Mouse (Mus musculus): ENCODE data around the gene Gm14296. TPM values are rescaled to one million over a fixed set of nuclear protein-coding genes. Genes with fewer than 3 reads are reported as not detected.
"Not testable (repeated sequence)": the region's sequence is repeated elsewhere in the genome, so short reads cannot be mapped to it uniquely, and the experiment has no call there.

The Gm14296 gene
- polyA plus RNA-seq (2015; fragmentation: Nextera tagmentation; extraction: Ambion mirVana), result 5.2 and 5.8 TPM in 2 replicates

DNA sequence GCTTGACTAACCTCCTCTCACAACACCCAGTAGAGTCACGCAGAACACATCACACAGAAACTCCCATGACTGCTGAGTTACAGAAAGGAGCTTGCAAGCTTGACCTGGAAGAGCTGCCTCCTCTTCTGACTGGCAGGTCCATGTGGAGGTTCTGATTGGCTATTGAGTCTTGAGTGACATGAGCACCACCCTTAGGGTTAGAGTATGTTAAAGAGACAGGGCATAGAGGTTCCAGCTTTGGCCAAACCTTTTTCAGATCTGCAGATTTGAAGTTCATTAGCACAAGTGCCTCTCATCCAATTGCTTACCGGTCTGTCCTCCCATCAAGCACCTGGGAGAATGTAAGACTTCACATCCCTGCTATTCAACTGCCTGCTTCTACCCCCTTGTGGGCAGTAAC is at the start of gene Gm14296:
Gene Gm14296, minus strand, starts transcription at position 101 of the 400 bp plus-strand sequence.
- DNase-seq (ENCODE audit: low spot score), result not testable (repeated sequence)

DNA sequence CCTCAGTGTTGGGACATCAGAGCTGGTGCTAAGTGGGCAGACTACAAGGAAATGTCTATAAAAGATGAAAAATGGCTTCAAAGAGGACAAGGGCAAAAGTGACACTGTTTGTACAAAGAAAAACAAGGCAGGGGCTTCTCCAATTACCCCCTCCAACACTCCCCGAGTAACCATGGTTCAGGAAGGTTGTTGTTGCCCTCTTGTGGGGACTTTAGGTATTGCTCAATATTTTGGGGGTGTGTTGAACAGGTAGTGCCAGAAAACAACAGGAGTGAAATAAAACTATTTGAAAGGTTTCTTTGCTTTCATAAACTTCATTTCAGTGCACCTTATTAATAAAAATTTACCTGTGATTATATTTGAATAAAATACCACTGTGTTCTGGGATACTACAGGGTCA is 22.1 kb downstream of the Gm14296 start:
- DNase-seq (ENCODE audit: low spot score), result not testable (repeated sequence)

Other genes starting within 250 kb of the Gm14296 start
- gene Gm14305, start 219.5 kb downstream of the Gm14296 start, polyA plus RNA-seq (2015; fragmentation: Nextera tagmentation; extraction: Ambion mirVana), result 28.2 and 30.5 TPM in 2 replicates
- 14.4 and 15.3 TPM in 2 replicates for gene Gm14295, start 129.2 kb downstream of the Gm14296 start, polyA plus RNA-seq (2015; fragmentation: Nextera tagmentation; extraction: Ambion mirVana)
- gene Gm14408, start 96.7 kb downstream of the Gm14296 start, polyA plus RNA-seq (2015; fragmentation: Nextera tagmentation; extraction: Ambion mirVana), result not detected in 2 replicates
- 10.2 and 11.1 TPM in 2 replicates for gene Gm14419, start 73.1 kb upstream of the Gm14296 start, polyA plus RNA-seq (2015; fragmentation: Nextera tagmentation; extraction: Ambion mirVana)
- gene Gm14401, start 146.5 kb upstream of the Gm14296 start, polyA plus RNA-seq (2015; fragmentation: Nextera tagmentation; extraction: Ambion mirVana), result 0.25 TPM in 1 of 2 replicates, not detected in the other